In genomic region chr16:16358481-16359100, GRCm38 (mm10) we compare ENCODE assay signal across 8 mouse cellular contexts. TPM values are rescaled to one million over a fixed set of nuclear protein-coding genes. Genes with fewer than 3 reads are reported as not detected.
DNase-seq lines count a peak whose midpoint lies in the region; ATAC-seq lines count a peak whose summit lies in the region.

Gene Dnm1l (minus strand): TSS chr16:16358959.

- intact Hi-C loops in gastrocnemius, postnatal 14 days (cut with DNase I; ENCODE audit: low total_unique reads), result no loop called here
- intact Hi-C loops in left cerebral cortex, postnatal 10 days (cut with DNase I), result loop anchor here (10.0 kb wide), 1 partner anchor 206 kb away; no protein-coding TSS in a partner anchor

- ATAC-seq in inflammation-experienced regulatory T-cells, adult 6 months, result peak; percentile 97
- ATAC-seq in megakaryocyte-erythroid progenitor cell, adult 5-6 weeks (replicated peaks; ENCODE audit: low FRiP score, low TSS enrichment, poor library complexity, severe bottlenecking), result peak; percentile 99

- DNase-seq in adrenal gland, adult (ENCODE audit: inconsistent age in 2 of 2, low spot score in 1 of 2), result peak; percentile 94 to 97
- peak; percentile 93 for DNase-seq in embryo, embryonic 10.5 days (ENCODE audit: low spot score)
- DNase-seq in gastrocnemius, postnatal 14 days, result peak; percentile 94
- DNase-seq in left cerebral cortex, postnatal 10 days (ENCODE audit: extremely low spot score in 1 of 2, low spot score in 2 of 2), result peak; percentile 87 to 96
- DNase-seq in right cerebral cortex, postnatal 25 days, result peak; percentile 93
- DNase-seq in urinary bladder, postnatal 4 days (ENCODE audit: low spot score in 2 of 2), result peak; percentile 87 to 93

RNA-seq across cellular contexts. Expression of gene Dnm1l, which starts in this region (rescaled TPM):
- 10 to 100 TPM; 69.8 to 73.6 TPM for total RNA-seq in gastrocnemius, postnatal 14 days (2021)
- polyA plus RNA-seq in inflammation-experienced regulatory T-cells, adult 6 months (2017; shearing (Covaris generic)), result 10 to 100 TPM; 50.9 to 64.8 (median 53.6) TPM
- 100 to 1,000 TPM; 216 to 220 TPM for total RNA-seq in left cerebral cortex, postnatal 10 days (2021)
- total RNA-seq in megakaryocyte-erythroid progenitor cell, adult 5-6 weeks (2014; fragmentation: Nextera tagmentation), result 66.3 and 69.9 TPM in 2 replicates
- total RNA-seq in megakaryocyte-erythroid progenitor cell, adult 5-6 weeks (2017), result 78.2 and 90.5 TPM in 2 replicates

Comparison
In these comparisons a context has a peak if more than half of its experiments do, and no peak if none do; other contexts are left out.
1. Peak in every context shown above with its lines: DNase-seq and ATAC-seq.